Mouse (Mus musculus): ENCODE results near the gene Gapdh.
"Not testable (repeated sequence)": the region's sequence is repeated elsewhere in the genome, so short reads cannot be mapped to it uniquely, and the experiment has no call there.

Gapdh gene

GRCm38 (mm10) chr6:125168086-125168485, 1.8 kb upstream of the Gapdh start:
- no peak for DNase-seq (ENCODE audit: low spot score in 2 of 2)

GRCm38 (mm10) chr6:125166861-125167650, 789 bp upstream of the Gapdh start:
- no peak for DNase-seq (ENCODE audit: low spot score in 2 of 2)

GRCm38 (mm10) chr6:125165328-125165891, 857 bp downstream of the Gapdh start:
- peak; percentile 89 to 97 for DNase-seq (ENCODE audit: low spot score in 2 of 2)

- peak in 1 of 2 experiments; percentile 64 for DNase-seq (ENCODE audit: low spot score in 2 of 2)
These were observed 1.5 kb downstream of the Gapdh start for GRCm38 (mm10) chr6:125164672-125165327.

- DNase-seq (ENCODE audit: low spot score in 2 of 2): no peak
These were observed 2.2 kb downstream of the Gapdh start for GRCm38 (mm10) chr6:125163801-125164657.

GRCm38 (mm10) chr6:125162615-125163305, 3.5 kb downstream of the Gapdh start:
- DNase-seq (ENCODE audit: low spot score in 2 of 2): not testable (repeated sequence)

GRCm38 (mm10) chr6:125161971-125162370, 4.3 kb downstream of the Gapdh start:
- peak in 1 of 2 experiments; percentile 75 for DNase-seq (ENCODE audit: low spot score in 2 of 2)

GRCm38 (mm10) chr6:125160854-125161760, 5.2 kb downstream of the Gapdh start:
- DNase-seq (ENCODE audit: low spot score in 2 of 2): no peak

- DNase-seq (ENCODE audit: low spot score in 2 of 2): no peak
These were observed 5.8 kb downstream of the Gapdh start for GRCm38 (mm10) chr6:125160558-125160853.

- no peak for DNase-seq (ENCODE audit: low spot score in 2 of 2)
These were observed 6.3 kb downstream of the Gapdh start for GRCm38 (mm10) chr6:125159773-125160557.

GRCm38 (mm10) chr6:125158944-125159492, 7.2 kb downstream of the Gapdh start:
- DNase-seq (ENCODE audit: low spot score in 2 of 2): no peak

- no peak for DNase-seq (ENCODE audit: low spot score in 2 of 2)
These were observed 9.2 kb downstream of the Gapdh start for GRCm38 (mm10) chr6:125156903-125157614.

- no peak for DNase-seq (ENCODE audit: low spot score in 2 of 2)
These were observed 9.8 kb downstream of the Gapdh start for GRCm38 (mm10) chr6:125156491-125156890.

GRCm38 (mm10) chr6:125155262-125155661, 11.0 kb downstream of the Gapdh start:
- DNase-seq (ENCODE audit: low spot score in 2 of 2): no peak

- no peak for DNase-seq (ENCODE audit: low spot score in 2 of 2)
These were observed 11.7 kb downstream of the Gapdh start for GRCm38 (mm10) chr6:125154550-125154949.

GRCm38 (mm10) chr6:125153682-125154081, 12.6 kb downstream of the Gapdh start:
- DNase-seq (ENCODE audit: low spot score in 2 of 2): no peak

GRCm38 (mm10) chr6:125153018-125153389, 13.3 kb downstream of the Gapdh start:
- no peak for DNase-seq (ENCODE audit: low spot score in 2 of 2)

- no peak for DNase-seq (ENCODE audit: low spot score in 2 of 2)
These were observed 13.9 kb downstream of the Gapdh start for GRCm38 (mm10) chr6:125152212-125153017.

Measured in cerebellum, postnatal 4 days (tissue).